Mouse (Mus musculus) embryonic facial prominence, embryonic 10.5 days (tissue): Measurements from ENCODE around the gene Mink1. TPM values are rescaled to one million over a fixed set of nuclear protein-coding genes. Genes with fewer than 3 reads are reported as not detected.
"Not testable (repeated sequence)": the region's sequence is repeated elsewhere in the genome, so short reads cannot be mapped to it uniquely, and the experiment has no call there.

Experiments
- DNase-seq: peaks from one replicate; pipeline ENCODE4 v3.0.0-alpha.2; 2017; ENCODE audit warnings: low spot score
- H3K27ac ChIP-seq: fragments of 300-500 bp; sonication (generic); replicated peaks from 2 replicates; pipeline ENCODE4 v1.5.1; 2016; ENCODE audit warnings: mild to moderate bottlenecking
- H3K27me3 ChIP-seq: fragments of 300-500 bp; sonication (generic); replicated peaks from 2 replicates; pipeline ENCODE4 v1.6.1; 2016; ENCODE audit warnings: low read depth, mild to moderate bottlenecking; ENCODE audit not compliant: poor library complexity, severe bottlenecking
- H3K36me3 ChIP-seq: fragments of 300-500 bp; sonication (generic); replicated peaks from 2 replicates; pipeline ENCODE4 v1.6.1; 2016; ENCODE audit warnings: mild to moderate bottlenecking, moderate library complexity
- H3K4me1 ChIP-seq: fragments of 300-500 bp; sonication (generic); 2 replicates; pipeline ENCODE4 v1.6.1; 2016
- H3K4me3 ChIP-seq: fragments of 300-500 bp; sonication (generic); 2 replicates; pipeline ENCODE4 v1.5.1; 2016; ENCODE audit warnings: mild to moderate bottlenecking, moderate library complexity
- H3K9me3 ChIP-seq: fragments of 300-500 bp; sonication (generic); 2 replicates; pipeline ENCODE4 v1.6.1; 2016; ENCODE audit warnings: mild to moderate bottlenecking
- WGBS: fragments of 180-500 bp; shearing (Covaris S2); methylation state at CpG from one replicate; pipeline ENCODE4 v1.1.7; 2016; 5-methylcytosine and 5-hydroxymethylcytosine counted together
- polyA plus RNA-seq: library from polyadenylated mRNA; unstranded; fragments of >200 nt; fragmentation: Nextera tagmentation; extraction: Ambion mirVana; gene quantifications from 2 replicates; pipeline ENCODE4 v1.2.1, GENCODE M21; 2016

Mink1 gene
- polyA plus RNA-seq, 1 experiment from 2014 or later: 15.2 TPM

DNA sequence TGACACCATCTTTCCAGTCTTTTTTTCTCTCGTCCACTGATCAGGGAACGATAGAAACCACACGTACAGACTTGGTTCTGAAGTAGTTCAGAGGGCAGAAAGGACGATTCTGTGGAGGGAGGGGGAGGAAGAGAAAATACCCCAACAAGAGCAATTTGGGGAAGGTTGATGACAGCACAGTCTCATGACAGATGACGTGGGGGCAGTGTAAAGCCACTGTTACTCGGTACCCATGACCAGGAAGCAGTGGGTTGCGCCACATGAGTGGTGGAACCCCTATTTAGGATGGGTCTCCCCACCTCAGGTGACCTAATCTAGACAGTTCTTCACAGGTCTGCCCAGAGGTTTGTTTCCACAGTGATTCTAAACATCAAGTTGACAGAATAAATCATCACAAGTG lies 34.1 kb upstream of the Mink1 start:
- no peak for DNase-seq
- Histone ChIP-seq H3K4me3 (no peak overlapping the region), H3K27me3 (no peaks in the 10 kb centered on the region), H3K27ac (no peak overlapping the region), H3K36me3 (peaks cover 38% of the 10 kb centered on the region), H3K9me3 (no peaks in the 10 kb centered on the region), H3K4me1 (peaks cover 12% of the 10 kb centered on the region)
- WGBS: 87% methylated on average over 7 of the region's 7 CpGs

DNA sequence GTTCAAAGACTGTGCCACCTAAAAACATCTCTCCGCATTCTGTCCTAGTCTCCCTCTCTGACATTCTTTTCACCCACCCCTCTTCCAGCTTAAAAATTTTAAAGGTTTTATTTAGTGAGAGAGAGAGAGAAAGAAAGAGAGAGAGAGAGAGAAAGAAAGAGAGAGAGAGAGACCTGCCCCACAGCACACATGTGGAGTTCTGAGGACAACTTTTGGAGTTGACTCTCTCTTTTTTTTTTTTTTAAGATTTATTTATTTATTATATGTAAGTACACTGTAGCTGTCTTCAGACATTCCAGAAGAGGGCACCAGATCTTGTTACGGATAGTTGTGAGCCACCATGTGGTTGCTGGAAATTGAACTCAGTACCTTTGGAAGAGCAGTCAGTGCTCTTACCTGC lies 31.6 kb upstream of the Mink1 start:
- 83% methylated on average over 2 of the region's 2 CpGs for WGBS
- H3K4me3 ChIP-seq, H3K9me3 ChIP-seq, H3K27me3 ChIP-seq, H3K4me1 ChIP-seq, H3K27ac ChIP-seq, DNase-seq: not testable (repeated sequence)
- peaks cover 37% of the 10 kb centered on the region for H3K36me3 ChIP-seq

DNA sequence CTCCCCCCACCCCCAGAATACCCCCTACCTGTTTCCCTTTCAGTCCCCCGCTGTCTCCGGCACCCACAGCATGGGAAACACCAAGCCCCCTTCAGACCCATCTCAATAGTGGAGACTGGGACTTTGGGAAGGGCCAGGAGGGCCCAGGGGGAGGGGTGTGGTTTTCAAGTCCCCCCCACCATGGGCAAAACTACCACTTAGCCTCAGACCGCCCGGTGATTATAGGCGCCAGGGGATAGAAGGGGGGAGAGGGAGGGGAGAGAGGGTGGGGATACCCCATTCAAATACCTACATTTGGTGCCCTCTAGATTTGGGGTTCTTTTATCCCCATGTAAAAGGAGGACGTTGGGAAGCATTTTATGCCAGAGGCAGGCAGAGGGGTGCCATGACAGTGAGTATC lies 29.8 kb upstream of the Mink1 start, which contains the start of gene Gm40193:
Gene Gm40193 (minus strand): TSS at position 101 of the 400 bp plus-strand sequence.
- H3K4me1 ChIP-seq: 0 out of 2 replicates have a peak, but pooled peaks cover 3% of the 10 kb centered on the region
- H3K4me3 ChIP-seq: no peak within 1 kb of the TSS
- no peak for DNase-seq
- peaks cover 7% of the 10 kb centered on the region; the same call in 1 of the 2 replicates for H3K27me3 ChIP-seq
- no peaks in the 10 kb centered on the region for H3K9me3 ChIP-seq
- no peak within 1 kb of the TSS for H3K27ac ChIP-seq
- 79% methylated on average over 6 of the region's 6 CpGs for WGBS
- peaks cover 20% of the 10 kb centered on the region for H3K36me3 ChIP-seq

DNA sequence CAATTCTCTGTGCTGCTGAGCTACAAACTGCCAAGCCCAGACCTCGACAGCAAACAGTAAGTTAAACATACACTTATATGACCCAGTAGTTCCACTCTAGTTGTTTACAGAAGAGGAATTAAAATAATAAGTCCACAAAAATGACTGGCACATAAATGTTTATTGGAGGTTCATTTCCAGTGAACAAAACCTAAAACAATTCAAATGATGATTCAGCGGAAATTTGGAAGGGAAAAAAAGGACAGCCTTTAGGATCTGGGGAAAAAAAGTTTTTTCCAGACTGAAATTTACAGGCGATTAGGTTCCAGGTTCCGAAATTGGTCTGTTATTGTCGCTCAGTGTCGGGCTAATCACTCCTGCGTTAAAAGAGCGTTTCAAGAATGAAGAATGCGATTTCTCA lies 23.3 kb upstream of the Mink1 start:
- WGBS: 23% methylated on average over 9 of the region's 9 CpGs
- Histone ChIP-seq H3K4me3 (peak overlapping the region; percentile 68), H3K27me3 (peaks cover 68% of the 10 kb centered on the region), H3K36me3 (no peaks in the 10 kb centered on the region), H3K27ac (no peak overlapping the region), H3K4me1 (peaks cover 12% of the 10 kb centered on the region), H3K9me3 (no peaks in the 10 kb centered on the region)
- no peak for DNase-seq

DNA sequence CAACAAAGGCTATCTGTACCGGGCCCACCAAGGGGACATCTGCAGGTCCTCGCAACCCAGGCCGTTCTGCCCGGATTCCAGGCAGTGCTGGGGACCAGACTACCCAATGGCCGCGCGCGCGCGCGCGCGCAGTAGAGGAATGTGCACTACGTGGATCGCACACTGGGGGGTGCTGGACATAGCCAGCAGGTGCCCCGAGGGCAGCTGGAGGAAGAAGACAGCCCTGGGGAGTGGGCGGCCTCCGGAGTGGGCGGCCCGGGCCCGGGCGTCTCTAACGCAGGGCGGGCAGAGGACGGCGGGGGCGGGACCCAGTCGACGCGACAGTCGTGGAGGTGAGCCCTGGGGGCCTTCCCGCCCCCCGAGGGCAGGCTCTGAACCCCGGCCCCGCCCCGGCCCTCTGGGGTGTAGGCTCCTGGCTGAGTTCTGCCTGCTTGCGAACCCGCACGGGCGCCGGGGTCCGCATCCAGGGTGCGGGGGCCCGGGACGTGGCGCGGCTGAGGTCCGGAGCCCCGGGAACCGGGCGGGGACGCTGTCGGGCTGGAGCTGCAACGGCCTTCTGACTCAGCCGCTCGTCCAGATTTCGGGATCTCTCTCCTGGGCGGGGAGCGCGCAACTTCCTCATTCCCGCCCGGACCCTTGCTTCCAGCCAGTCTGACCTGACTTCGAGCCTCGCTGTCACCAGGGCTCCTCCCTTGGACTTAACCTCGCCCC lies 22.6 kb upstream of the Mink1 start, which contains the start of gene Pld2:
Gene Pld2 (plus strand): TSS at position 188 of the 711 bp plus-strand sequence.
- WGBS: under 1% methylated on average over 65 of the region's 65 CpGs
- Histone ChIP-seq H3K27ac (peak within 1 kb of the TSS; percentile 75), H3K4me1 (peaks cover 12% of the 10 kb centered on the region), H3K9me3 (no peaks in the 10 kb centered on the region), H3K36me3 (no peaks in the 10 kb centered on the region), H3K27me3 (peaks cover 70% of the 10 kb centered on the region), H3K4me3 (peak within 1 kb of the TSS; percentile 68)
- DNase-seq: peak; percentile 89

DNA sequence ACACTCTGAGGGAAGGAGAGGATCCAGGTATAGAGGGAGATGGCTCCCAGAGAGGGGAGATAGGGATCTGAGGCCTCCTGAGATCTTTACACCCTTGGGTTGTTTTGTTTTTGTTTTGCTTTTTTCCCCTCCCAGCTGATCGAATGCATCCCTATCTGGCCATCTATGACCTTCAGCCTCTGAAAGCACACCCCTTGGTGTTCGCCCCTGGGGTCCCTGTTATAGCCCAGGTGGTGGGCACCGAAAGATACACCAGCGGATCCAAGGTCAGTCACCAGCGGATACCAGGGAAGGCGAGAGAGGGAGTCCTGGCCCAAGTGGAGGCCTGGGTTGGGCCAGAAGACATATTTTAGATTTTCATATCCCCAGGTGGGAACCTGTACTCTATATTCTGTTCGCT lies 21.8 kb upstream of the Mink1 start:
- 83% methylated on average over 7 of the region's 7 CpGs for WGBS
- peaks cover 12% of the 10 kb centered on the region for H3K4me1 ChIP-seq
- no peak for DNase-seq
- peaks cover 70% of the 10 kb centered on the region for H3K27me3 ChIP-seq
- H3K36me3 ChIP-seq: no peaks in the 10 kb centered on the region
- H3K9me3 ChIP-seq: no peaks in the 10 kb centered on the region
- H3K4me3 ChIP-seq: peak overlapping the region; percentile 68
- H3K27ac ChIP-seq: 0 out of 2 replicates have a peak overlapping the region, but pooled peaks have one; percentile 75

DNA sequence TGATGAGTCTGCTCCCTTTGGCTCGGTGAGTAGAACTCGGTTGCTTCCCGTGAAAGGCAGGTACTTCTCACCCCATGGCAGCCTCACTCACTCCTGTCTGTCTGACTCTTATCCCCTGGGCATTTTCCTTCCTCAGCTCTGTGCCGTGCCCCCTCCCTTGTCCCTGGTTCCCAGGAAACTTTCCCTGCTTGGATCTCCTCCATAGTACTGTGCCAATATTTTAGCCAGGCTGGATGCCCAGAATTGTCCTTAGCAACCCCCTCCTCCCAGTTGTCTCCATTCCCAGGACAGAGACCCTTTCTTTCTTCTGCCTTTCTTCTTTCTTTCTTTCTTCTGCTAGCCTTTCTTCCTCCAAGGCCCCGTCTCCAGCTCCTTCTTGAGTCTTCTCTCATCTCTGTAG lies 21.3 kb upstream of the Mink1 start:
- no peak for DNase-seq
- Histone ChIP-seq H3K9me3 (no peaks in the 10 kb centered on the region), H3K4me1 (peaks cover 12% of the 10 kb centered on the region), H3K27ac (no peak overlapping the region), H3K36me3 (no peaks in the 10 kb centered on the region), H3K4me3 (no peak overlapping the region), H3K27me3 (peaks cover 70% of the 10 kb centered on the region)
- WGBS: 74% methylated on average over 5 of the region's 5 CpGs

DNA sequence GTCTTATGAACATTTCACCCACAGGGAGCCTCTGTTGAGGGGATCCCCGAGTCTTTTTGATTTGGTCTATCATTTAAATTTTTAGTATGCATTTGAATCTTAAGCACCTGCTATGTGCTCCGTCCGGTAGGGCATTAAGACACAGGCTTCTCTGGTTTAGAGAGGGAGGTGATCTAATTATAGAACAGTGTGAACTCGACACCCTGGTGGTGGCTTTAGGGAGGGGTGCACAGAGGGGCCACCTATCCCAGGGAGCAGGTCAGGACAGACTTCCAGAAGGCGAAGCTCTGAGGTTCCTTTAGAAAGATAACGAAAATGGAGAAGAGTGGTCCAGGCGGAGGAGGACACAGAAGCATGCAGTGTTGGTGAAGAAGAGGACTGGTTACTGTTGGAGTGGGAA lies 18.2 kb upstream of the Mink1 start:
- no peak overlapping the region for H3K4me3 ChIP-seq
- H3K27me3 ChIP-seq: peaks cover 50% of the 10 kb centered on the region
- no peaks in the 10 kb centered on the region for H3K9me3 ChIP-seq
- WGBS: 75% methylated on average over 7 of the region's 7 CpGs
- H3K27ac ChIP-seq: no peak overlapping the region
- DNase-seq: no peak
- H3K4me1 ChIP-seq: peaks cover 12% of the 10 kb centered on the region
- no peaks in the 10 kb centered on the region for H3K36me3 ChIP-seq

DNA sequence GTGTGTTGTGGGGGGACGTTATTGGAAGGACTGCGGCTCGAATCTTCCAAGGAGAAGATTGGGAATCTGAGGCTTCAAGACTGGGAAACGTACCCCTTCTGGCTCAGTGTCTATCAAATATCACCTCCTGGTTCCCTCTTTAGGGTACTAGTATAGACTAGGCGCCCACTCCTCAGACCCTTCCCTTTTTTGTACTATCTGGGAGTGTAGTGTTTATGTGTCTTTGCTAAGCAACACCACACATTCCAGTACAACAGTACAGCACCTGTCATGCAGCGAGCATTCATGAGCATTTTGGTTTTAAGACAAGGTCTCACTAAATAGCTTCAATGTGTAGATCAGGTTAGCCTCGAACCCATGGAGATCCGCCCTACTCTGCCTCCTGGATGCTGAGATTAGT lies 11.2 kb upstream of the Mink1 start:
- WGBS: 89% methylated on average over 8 of the region's 8 CpGs
- Histone ChIP-seq H3K9me3 (no peaks in the 10 kb centered on the region), H3K27me3 (peaks cover 20% of the 10 kb centered on the region), H3K27ac (no peak overlapping the region), H3K36me3 (no peaks in the 10 kb centered on the region), H3K4me1 (peaks cover 11% of the 10 kb centered on the region), H3K4me3 (no peak overlapping the region)
- no peak for DNase-seq

DNA sequence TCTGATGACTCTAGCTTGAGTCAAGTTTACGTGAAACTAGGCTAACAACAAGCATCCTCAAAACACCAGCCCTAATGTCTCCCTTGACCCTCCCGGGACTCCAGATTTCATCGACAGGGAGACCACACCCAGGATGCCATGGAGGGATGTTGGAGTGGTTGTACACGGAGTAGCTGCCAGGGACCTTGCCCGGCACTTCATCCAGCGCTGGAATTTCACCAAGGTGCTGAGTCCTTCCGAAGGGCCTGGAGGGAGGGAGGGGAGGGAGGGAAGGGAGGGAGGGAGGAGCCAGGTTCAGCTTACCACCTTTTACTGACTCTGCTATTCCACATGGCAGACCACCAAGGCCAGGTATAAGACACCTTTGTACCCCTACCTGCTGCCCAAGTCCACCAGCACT lies 8.7 kb upstream of the Mink1 start:
- no peak overlapping the region for H3K4me3 ChIP-seq
- no peak for DNase-seq
- H3K27me3 ChIP-seq: peaks cover 20% of the 10 kb centered on the region
- H3K9me3 ChIP-seq: no peaks in the 10 kb centered on the region
- WGBS: 24% methylated on average over 7 of the region's 7 CpGs
- H3K36me3 ChIP-seq: no peaks in the 10 kb centered on the region
- H3K4me1 ChIP-seq: peaks cover 11% of the 10 kb centered on the region
- H3K27ac ChIP-seq: no peak overlapping the region

DNA sequence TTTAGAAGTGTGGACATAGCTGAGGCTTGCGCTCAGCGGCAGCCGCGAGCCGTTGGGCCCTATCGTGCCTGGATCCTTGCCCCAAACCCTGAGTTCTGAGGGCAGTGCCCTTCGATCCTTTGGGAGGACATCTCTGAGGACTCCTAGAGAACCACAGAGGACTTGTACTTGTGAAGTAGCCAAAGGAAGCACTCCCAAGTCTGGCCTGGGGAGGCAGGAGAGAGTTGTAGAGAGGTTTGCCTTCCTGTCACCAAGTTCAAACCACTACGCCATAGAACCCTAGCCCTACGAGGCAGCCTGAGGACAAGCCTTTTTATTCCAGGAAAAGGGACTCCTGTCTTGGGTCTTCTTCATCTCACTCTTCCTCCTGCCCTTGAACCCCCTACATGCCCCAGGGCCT lies 5.1 kb upstream of the Mink1 start:
- peaks cover 12% of the 10 kb centered on the region; the same call in 1 of the 2 replicates for H3K27me3 ChIP-seq

DNA sequence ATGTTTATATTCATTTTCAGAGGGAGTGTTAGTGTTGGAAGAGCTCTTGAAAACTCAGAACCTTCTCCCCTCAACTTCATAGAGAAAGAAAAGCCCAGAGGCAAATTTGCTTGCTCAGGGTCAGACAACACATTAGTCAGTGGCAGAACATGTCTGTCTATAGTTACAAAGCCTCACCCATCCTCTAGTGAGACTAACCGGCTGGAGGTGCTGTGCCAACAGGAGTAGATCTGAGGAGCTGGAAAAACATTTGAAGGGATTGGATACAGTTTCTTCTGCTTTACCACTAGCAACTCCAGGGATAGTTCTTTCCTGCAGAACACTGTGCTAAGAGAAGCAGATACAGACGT lies 769 bp upstream of the Mink1 start:
- H3K4me3 ChIP-seq: peak overlapping the region; percentile 96
- peaks cover 47% of the 10 kb centered on the region for H3K4me1 ChIP-seq
- WGBS: 0% methylated on average over 2 of the region's 2 CpGs
- H3K9me3 ChIP-seq: no peaks in the 10 kb centered on the region
- H3K27ac ChIP-seq: peak overlapping the region; percentile 96
- H3K27me3 ChIP-seq: no peaks in the 10 kb centered on the region
- H3K36me3 ChIP-seq: peaks cover under 1% of the 10 kb centered on the region; the same call in 1 of the 2 replicates
- no peak for DNase-seq

More for the DNA sequence above, 5.1 kb upstream of the Mink1 start:
- DNase-seq: no peak
- Histone ChIP-seq H3K27ac (no peak overlapping the region), H3K9me3 (no peaks in the 10 kb centered on the region), H3K36me3 (no peaks in the 10 kb centered on the region), H3K4me1 (peaks cover 22% of the 10 kb centered on the region), H3K4me3 (no peak overlapping the region)
- WGBS: 90% methylated on average over 9 of the region's 9 CpGs

DNA sequence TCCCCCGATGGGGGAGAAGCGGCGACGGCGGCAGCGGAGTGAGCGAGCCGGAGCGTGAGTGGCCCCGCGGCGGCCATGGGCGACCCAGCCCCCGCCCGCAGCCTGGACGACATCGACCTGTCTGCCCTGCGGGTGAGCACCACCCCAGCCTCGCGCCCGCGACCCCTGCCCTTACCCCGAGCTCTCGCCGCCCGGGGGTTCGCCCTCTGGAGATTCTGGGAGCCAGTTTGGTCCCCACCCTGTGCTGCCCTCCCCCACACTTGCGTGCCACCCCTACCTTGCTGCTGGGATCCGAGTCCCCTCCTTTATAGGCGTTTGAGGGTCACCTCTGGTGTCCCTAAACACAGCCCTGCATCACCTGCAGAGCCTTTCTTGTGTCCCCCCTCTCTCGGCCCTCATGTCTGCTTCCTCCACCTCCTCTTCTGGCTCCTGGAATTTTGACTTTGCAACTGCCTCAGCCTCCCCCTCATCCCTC lies 351 bp downstream of the Mink1 start:
- no peak for DNase-seq
- WGBS: under 1% methylated on average over 31 of the region's 31 CpGs
- Histone ChIP-seq H3K27me3 (no peaks in the 10 kb centered on the region), H3K4me1 (peaks cover 50% of the 10 kb centered on the region), H3K4me3 (peak overlapping the region; percentile 96), H3K36me3 (peaks cover 11% of the 10 kb centered on the region), H3K9me3 (no peaks in the 10 kb centered on the region), H3K27ac (peak overlapping the region; percentile 96)
